Mouse (Mus musculus) liver, adult 2 months (tissue): Measurements from ENCODE around the gene Smoc1. TPM values are rescaled to one million over a fixed set of nuclear protein-coding genes. Genes with fewer than 3 reads are reported as not detected.

Experiments used
- DNase-seq: peaks from one replicate; pipeline ENCODE4 v3.0.0-alpha.2; 2011; ENCODE audit warnings: low read depth, low spot score; ENCODE audit errors: extremely low read depth
- H3K27ac ChIP-seq: fragments of 200-500 bp; replicated peaks from 2 replicates; pipeline ENCODE4 v1.5.1; 2012; ENCODE audit warnings: low read depth, mild to moderate bottlenecking, control low read depth, inconsistent platforms, low read length; ENCODE audit not compliant: insufficient read depth
- H3K27me3 ChIP-seq: fragments of 200-500 bp; 2 replicates; pipeline ENCODE4 v1.6.1; 2012; ENCODE audit warnings: mild to moderate bottlenecking, moderate library complexity, low read length, inconsistent platforms; ENCODE audit not compliant: control insufficient read depth, insufficient read depth
- H3K36me3 ChIP-seq: fragments of 200-500 bp; 2 replicates; pipeline ENCODE4 v1.6.1; 2012; ENCODE audit warnings: low read length, inconsistent platforms; ENCODE audit not compliant: control insufficient read depth, insufficient read depth
- H3K4me1 ChIP-seq: fragments of 200-500 bp; 2 replicates; pipeline ENCODE4 v1.6.1; 2011; ENCODE audit warnings: low read length; ENCODE audit not compliant: control insufficient read depth, insufficient read depth
- H3K4me3 ChIP-seq: fragments of 200-500 bp; 2 replicates; pipeline ENCODE4 v1.5.1; 2011; ENCODE audit warnings: low read depth, mild to moderate bottlenecking, control low read depth, low read length, moderate library complexity; ENCODE audit not compliant: insufficient read depth
- H3K79me2 ChIP-seq: fragments of 200-500 bp; 2 replicates; pipeline ENCODE4 v1.6.1; 2012; ENCODE audit warnings: inconsistent platforms, mild to moderate bottlenecking, low read length, moderate library complexity; ENCODE audit not compliant: control insufficient read depth, insufficient read depth
- H3K9ac ChIP-seq: fragments of 200-500 bp; 2 replicates; pipeline ENCODE4 v1.6.1; 2012; ENCODE audit warnings: low read depth, mild to moderate bottlenecking, control low read depth, inconsistent platforms, low read length
- CTCF ChIP-seq: fragments of 200-500 bp; IDR thresholded peaks from 2 replicates; pipeline ENCODE4 v1.5.1; 2011; ENCODE audit warnings: low read depth, low read length, control low read depth
- POLR2A ChIP-seq: fragments of 200-500 bp; IDR thresholded peaks from 2 replicates; pipeline ENCODE4 v1.6.1; 2011; ENCODE audit warnings: low read length, control low read depth; ENCODE audit not compliant: insufficient read depth; ENCODE audit errors: extremely low read depth
- WGBS: fragments of 180-500 bp; shearing (Covaris S2); methylation state at CpG from one replicate; pipeline ENCODE4 v1.1.7; 2018; 5-methylcytosine and 5-hydroxymethylcytosine counted together
- polyA plus RNA-seq: library from polyadenylated mRNA; depleted of rRNA; stranded (reverse); fragments of >200 nt; gene quantifications from 2 replicates; pipeline ENCODE4 v1.2.3, GENCODE M21; 2012
- total RNA-seq: library from RNA; depleted of rRNA; stranded (reverse); fragments of >200 nt; gene quantifications from 2 replicates; pipeline ENCODE4 v1.2.3, GENCODE M21; 2014

Gene Smoc1
- total and polyA plus RNA-seq, 2 experiments, result 28.3 to 50.7 TPM

DNA sequence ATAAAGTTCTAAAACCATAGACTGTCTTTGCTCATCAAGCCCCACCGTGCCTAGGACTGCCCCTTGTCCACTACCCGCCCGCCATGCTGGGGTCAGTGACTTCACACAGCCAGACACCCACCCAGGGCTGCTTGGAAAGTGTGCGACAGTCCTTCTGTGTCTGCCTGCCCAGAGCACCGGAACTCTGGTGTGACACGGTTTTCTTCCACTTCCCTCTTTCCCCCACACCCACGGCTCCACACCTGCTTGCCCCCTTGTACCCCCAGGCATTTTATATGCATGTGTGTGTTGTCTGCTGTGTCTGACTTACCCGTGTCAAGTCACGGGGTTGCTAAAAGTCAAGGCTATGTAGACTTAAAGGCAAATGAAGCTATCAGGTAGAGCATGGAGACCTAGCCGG lies 34.8 kb upstream of the Smoc1 start:
- TF ChIP-seq CTCF (no peak), POLR2A (no peak)
- Histone ChIP-seq H3K4me1 (no peaks in the 10 kb centered on the region), H3K79me2 (no peaks in the 10 kb centered on the region), H3K4me3 (no peak overlapping the region), H3K9ac (no peak overlapping the region), H3K27ac (no peak overlapping the region), H3K36me3 (no peaks in the 10 kb centered on the region), H3K27me3 (no peaks in the 10 kb centered on the region)
- WGBS, result 78% methylated on average over 10 of the region's 10 CpGs
- no peak for DNase-seq

DNA sequence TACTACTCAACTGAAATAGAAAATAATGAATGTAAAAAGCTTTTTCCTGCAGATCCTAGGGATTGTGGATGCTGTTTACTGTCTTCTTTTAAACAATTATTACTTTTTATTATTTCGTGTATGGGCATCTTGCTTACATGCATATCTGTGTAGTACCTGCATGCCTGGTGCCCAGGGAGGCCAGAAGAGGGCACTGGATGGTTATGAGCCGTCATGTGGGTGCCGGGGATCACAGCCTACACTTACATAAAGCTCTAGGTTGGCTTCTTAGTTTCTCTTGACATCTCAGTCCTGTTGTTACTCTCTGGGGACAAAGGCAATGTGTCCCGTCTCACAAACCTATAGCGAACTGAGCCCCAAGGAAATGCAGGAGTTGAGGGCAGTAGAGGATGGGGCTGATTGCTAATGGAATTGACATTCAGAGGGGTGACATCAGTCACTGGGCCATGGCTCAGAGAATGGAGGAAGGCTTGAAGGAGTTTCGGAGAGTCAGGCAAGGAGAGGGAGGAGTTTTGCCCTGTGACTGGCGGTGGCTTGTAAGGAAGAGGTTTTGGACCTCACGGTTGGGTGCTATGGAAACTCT lies 34.0 kb upstream of the Smoc1 start:
- no peak for DNase-seq

DNA sequence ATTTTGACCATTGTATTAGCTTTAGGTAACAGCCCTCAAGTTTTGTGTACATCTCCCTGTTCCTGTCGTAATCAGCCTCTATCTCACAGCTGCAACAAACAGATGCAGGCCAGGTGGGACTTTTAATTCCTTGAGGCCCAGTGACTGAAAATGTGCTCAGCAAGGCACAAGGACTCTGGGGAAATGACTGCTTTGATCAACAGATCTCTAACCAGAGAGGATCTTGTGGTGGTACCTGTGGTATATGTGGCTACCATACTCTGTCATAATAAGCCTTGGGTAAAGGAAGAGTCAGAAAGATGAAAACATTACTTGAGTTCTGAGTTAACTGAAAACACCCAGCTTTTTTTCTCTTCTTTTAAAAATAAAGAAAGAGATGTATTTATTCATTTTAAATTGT lies 32.8 kb upstream of the Smoc1 start:
- Histone ChIP-seq H3K4me3 (no peak overlapping the region), H3K36me3 (no peaks in the 10 kb centered on the region), H3K27ac (no peak overlapping the region), H3K79me2 (no peaks in the 10 kb centered on the region), H3K4me1 (no peaks in the 10 kb centered on the region), H3K27me3 (no peaks in the 10 kb centered on the region), H3K9ac (no peak overlapping the region)
- DNase-seq, result no peak
- TF ChIP-seq CTCF (no peak), POLR2A (no peak)
- WGBS, result 88% methylated on average over 1 of the region's 1 CpGs

More for the DNA sequence above, 34.0 kb upstream of the Smoc1 start:
- Histone ChIP-seq H3K79me2 (no peaks in the 10 kb centered on the region), H3K27me3 (no peaks in the 10 kb centered on the region), H3K4me3 (no peak overlapping the region), H3K4me1 (no peaks in the 10 kb centered on the region), H3K27ac (no peak overlapping the region), H3K36me3 (no peaks in the 10 kb centered on the region), H3K9ac (no peak overlapping the region)
- TF ChIP-seq CTCF (peak; percentile 42), POLR2A (no peak)
- 79% methylated on average over 8 of the region's 8 CpGs for WGBS

DNA sequence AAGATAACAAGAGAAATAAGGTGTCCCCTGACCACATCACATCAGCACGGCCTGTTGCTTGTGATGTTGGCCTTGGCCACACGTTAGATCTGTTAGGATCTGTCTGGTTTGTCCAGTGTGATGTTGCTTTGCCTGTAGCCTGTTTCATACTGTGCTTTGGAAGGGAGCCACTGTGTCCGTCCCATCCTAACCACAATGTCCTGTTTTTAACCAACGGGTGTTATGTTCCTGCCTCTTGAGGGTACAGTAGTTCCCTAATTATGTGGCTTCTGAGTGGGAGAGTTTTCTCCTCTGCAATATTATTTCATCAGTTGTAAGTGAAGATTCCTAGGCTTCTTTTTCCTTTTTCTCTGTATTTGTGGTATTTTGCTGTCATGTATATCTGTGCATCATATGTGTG lies 31.3 kb upstream of the Smoc1 start:
- no peak overlapping the region for H3K9ac ChIP-seq
- no peaks in the 10 kb centered on the region for H3K36me3 ChIP-seq
- H3K27me3 ChIP-seq, result no peaks in the 10 kb centered on the region; the same call in 1 of the 2 replicates
- DNase-seq, result no peak
- TF ChIP-seq POLR2A (no peak), CTCF (no peak)
- 86% methylated on average over 4 of the region's 4 CpGs for WGBS
- no peaks in the 10 kb centered on the region for H3K4me1 ChIP-seq
- H3K27ac ChIP-seq, result no peak overlapping the region
- no peaks in the 10 kb centered on the region for H3K79me2 ChIP-seq
- H3K4me3 ChIP-seq, result no peak overlapping the region

DNA sequence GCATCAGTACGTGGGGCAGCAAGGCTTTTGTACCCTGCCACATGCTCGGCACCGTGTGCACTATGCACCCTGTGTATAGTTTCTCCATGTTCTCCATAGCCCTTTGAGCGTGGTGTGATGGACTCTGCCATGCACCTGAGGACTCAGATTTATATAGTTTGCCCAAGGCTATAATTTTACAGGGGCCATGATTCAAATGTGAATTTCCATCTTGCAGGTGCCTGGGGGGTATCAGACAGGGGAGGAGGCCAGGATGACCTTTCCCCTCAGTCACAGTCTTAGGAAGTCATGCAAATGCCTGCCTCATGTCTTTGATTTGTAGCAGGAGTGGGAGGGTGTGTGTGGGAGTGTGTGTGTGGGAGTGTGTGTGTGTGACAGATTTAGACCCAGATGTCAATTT lies 29.0 kb upstream of the Smoc1 start:
- H3K79me2 ChIP-seq, result no peaks in the 10 kb centered on the region
- H3K4me3 ChIP-seq, result no peak overlapping the region
- H3K27me3 ChIP-seq, result no peaks in the 10 kb centered on the region; the same call in 1 of the 2 replicates
- no peak for DNase-seq
- H3K27ac ChIP-seq, result no peak overlapping the region
- H3K4me1 ChIP-seq, result no peaks in the 10 kb centered on the region
- no peak overlapping the region for H3K9ac ChIP-seq
- 87% methylated on average over 4 of the region's 4 CpGs for WGBS
- no peak for TF ChIP-seq CTCF
- TF ChIP-seq POLR2A, result no peak
- no peaks in the 10 kb centered on the region for H3K36me3 ChIP-seq

DNA sequence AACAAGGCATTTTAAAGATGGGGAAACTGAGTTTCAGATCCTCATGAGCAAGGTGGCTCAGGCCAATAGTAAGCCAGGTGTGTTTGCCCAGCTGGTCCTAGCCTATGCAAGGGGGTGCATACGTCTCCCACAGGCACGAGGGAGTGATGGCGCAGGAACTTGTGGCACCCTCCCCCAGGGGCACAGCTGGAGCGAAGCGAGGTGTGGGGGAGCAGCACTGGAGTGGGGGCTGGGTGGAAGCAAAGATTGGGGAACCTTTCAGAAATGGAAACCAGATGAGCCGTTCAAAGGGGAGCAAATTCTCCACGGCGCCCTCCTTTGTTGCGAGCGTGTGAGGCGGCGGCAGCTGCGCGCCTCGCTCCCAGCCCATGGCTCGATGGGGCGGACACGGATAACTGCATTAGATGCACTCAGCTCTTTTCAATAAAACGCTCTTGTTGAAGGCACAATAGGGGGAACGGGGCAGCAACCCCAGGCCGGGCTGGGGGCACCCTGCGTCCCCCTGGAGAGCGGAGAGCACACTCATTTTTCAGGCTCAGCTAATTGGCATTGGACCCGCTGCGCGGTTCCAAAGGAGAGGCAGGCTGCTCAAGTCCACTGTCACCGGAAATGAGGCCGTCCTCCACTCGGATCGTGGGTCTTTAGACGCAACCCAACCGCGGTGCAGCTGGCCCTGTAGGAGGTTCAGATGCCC lies 27.9 kb upstream of the Smoc1 start:
- Histone ChIP-seq H3K4me1 (no peaks in the 10 kb centered on the region), H3K27me3 (no peaks in the 10 kb centered on the region; the same call in 1 of the 2 replicates), H3K27ac (no peak overlapping the region), H3K9ac (no peak overlapping the region), H3K4me3 (no peak overlapping the region), H3K36me3 (no peaks in the 10 kb centered on the region), H3K79me2 (no peaks in the 10 kb centered on the region)
- 15% methylated on average over 33 of the region's 33 CpGs for WGBS
- TF ChIP-seq POLR2A (no peak), CTCF (no peak)
- DNase-seq, result no peak
